Mouse (Mus musculus) thymus, postnatal 10 days (tissue): ENCODE data around the gene Aak1.
"Not testable (repeated sequence)": the region's sequence is repeated elsewhere in the genome, so short reads cannot be mapped to it uniquely, and the experiment has no call there.

Experiments used
- DNase-seq, 2 experiments: peaks; one replicate each; pipeline ENCODE4 v3.0.0; 2021; ENCODE audit warnings: low spot score in 2 of 2

Aak1 gene

GRCm38 (mm10) chr6:86841949-86842348 lies 7.4 kb upstream of the Aak1 start:
- DNase-seq, result no peak

DNA sequence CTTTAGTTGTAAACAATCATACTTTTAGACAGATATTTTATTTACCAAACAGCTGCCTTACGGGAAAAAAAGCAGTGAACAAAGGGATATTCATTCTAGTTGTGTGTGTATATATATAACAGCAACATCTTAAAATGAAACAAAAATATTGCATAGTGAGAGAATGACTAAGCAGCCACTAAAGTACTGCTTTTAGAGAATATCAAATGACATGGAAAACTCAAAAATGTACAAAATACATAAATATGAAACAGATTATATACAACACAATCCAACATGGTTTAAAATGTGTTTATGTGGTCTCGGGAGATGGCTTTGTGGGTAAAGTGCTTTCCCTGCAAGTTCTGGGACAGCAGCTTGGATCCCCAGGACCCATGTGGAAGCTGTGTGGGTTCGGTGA lies 5.7 kb upstream of the Aak1 start:
- DNase-seq, result no peak

DNA sequence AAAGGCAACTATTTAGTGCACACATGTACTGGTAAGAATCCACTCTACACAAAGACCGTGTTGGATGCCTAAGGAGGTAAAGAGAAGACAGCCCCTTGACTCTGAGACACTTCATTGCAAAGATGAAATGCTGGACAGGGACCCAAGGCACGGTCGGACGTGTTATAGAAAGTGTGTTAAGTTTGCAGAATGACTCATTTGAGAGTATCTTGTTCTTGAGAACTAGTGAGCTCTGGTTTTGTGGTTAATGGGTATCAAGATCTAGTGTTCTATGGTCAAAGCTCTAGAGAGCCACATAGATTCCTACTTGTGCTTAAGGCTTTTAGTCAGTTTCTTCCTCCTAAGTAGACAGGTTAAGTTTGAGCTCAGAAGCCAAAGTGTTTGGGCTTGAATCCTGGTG lies 2.9 kb upstream of the Aak1 start:
- DNase-seq, result no peak

DNA sequence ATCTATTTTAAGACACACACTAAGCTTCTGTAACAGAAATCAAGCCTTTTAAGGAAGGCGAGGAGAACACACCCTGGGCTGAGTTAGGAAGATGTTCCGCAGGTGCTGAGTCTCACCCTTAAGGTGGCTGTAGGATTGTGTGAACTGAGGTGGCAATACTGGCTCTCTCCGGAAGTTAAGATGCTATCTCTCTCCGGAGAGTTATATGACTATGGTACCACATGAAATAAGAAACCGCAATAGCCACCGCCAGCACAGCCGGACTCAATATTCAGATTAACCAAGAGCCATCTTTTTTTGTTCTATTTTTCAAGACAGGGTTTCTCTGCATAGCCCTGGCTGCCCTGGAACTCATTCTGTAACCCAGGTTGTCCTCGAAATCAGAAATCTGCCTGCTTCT lies 1.5 kb upstream of the Aak1 start:
- DNase-seq, result no peak

- no peak for DNase-seq
Observed at GRCm38 (mm10) chr6:86848580-86848914, 770 bp upstream of the Aak1 start.

DNA sequence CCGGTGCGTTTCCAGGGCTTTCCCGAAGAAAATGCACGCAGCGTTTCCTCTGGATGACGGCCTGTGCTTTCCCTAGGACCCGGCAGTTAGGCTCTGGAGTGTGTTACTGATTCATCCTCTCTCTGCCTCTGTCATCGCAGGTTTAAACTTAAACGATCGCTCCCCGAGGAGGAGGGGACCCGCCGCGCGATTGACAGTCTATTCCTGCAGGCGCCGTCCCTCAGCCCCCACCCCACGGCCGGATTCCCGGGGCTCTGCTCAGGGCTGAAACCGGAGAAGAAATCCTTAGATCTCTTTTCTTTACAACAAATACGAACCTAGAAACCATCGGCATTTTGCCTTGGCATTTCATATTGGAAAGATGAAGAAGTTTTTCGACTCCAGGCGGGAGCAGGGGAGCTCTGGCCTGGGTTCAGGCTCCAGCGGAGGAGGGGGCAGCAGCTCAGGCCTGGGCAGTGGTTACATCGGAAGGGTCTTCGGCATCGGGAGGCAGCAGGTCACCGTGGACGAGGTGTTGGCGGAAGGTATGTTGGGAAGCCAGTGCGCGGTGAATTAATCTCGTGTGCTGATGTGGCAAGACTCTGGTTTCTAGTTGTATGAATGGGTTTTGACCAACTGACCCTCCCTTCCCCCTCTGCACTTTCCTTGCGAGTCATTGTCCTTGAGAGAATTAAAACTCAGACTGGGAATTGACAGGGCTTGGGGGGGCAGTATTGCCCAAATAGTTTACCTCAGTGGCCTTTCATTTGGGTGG lies 552 bp downstream of the Aak1 start:
- DNase-seq, result peak in 1 of 2 experiments; percentile 54

- DNase-seq, result peak in 1 of 2 experiments; percentile 44
Observed at GRCm38 (mm10) chr6:86850588-86850987, 1.3 kb downstream of the Aak1 start.

GRCm38 (mm10) chr6:86851561-86851960 lies 2.2 kb downstream of the Aak1 start:
- no peak for DNase-seq

DNA sequence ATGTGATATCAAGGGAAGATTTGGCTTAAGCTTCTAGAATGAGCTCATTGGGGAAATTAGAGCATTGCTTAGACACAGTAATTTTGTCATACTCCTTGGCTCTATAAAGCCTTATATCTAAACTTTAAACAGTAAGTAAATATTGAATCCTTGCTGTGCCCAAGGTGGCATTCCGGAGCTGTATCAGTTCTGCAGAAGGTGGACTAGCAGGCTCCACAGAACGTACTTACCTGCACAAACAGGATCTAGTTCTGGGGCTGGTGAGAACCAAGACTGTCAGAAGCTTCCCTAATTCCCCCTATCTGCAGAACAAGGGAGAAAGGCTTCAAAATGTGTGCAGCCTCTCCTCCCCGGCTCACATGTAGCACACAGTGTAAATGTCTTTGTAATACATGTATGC lies 4.6 kb downstream of the Aak1 start:
- no peak for DNase-seq

- no peak for DNase-seq
Observed at GRCm38 (mm10) chr6:86854941-86855340, 5.6 kb downstream of the Aak1 start.

DNA sequence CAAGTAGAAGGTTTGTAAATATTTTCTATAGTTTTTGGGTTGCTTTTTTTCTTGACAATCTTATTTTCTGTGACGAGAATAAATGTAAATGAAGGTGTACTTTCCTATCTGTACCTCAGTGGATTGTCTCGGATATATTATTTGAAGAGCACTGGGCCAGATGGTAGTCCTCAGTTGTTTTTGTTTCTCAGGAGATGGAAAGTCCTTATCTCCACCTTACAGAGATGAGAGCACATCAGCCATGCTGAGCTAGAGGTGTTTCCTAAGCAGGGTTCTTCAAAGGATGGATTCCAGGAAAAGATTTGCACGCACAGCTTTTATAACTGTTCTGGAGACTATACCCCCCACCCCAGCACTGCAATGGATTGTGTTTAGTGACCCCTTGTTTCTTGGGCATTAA lies 9.3 kb downstream of the Aak1 start:
- no peak for DNase-seq

DNA sequence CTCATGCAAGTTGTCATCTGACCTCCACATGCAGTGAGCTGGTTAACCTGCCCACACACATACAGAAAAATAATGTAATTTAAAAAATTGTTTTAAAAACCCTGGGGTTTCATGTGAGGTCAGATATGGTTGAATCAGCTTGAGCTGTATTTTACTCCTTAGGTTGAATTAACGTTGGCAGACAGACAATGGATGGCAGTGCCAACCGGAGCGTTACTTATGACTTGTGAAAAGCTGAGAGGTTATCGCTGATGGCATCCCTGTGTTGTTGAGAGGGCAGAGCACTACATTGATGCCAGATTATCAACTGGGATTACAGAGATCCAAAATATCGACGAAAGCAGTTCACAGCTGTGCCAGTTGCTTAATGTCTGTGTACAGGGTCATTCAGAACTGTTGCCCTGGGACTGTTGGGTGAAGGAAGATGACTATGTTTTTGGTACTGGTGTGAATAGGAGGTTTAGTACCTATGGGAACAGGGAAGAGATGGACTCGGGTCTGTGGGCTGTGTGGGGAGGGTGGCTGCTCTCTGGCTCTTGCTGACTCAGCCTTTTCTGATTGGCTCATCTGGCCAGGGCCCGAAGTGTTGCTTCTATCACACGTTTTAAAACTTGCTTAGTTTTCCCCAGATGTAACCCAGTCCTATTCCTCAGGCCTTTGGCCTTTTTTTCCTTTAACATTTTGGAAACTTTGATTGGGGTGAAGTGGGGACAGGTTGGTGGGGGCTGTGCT lies 11.6 kb downstream of the Aak1 start:
- DNase-seq, result no peak

- DNase-seq, result no peak
Observed at GRCm38 (mm10) chr6:86864358-86864757, 15.0 kb downstream of the Aak1 start.

DNA sequence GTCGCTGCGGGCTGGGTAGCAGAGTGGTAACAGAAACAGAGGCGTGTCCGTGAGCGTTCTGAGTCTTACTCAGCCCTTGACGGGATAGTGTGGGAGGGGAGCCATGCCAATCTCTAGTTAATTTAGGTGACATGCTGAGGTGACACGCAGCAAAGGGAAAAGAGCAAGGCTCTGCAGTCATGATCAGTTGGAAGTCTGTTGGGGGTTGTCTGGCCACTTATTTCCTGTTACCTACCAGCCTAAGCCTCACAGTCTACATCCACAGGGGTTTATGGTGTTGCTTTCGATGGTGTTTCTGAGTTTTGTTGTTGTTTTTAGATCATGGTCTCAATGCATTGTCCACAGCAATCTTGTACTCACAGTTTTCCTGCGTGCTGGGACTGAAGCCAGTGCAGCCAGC lies 21.0 kb downstream of the Aak1 start:
- no peak for DNase-seq

- peak in 1 of 2 experiments; percentile 33 for DNase-seq
Observed at GRCm38 (mm10) chr6:86871783-86872182, 22.5 kb downstream of the Aak1 start.

GRCm38 (mm10) chr6:86874711-86875375 lies 25.5 kb downstream of the Aak1 start:
- no peak for DNase-seq

DNA sequence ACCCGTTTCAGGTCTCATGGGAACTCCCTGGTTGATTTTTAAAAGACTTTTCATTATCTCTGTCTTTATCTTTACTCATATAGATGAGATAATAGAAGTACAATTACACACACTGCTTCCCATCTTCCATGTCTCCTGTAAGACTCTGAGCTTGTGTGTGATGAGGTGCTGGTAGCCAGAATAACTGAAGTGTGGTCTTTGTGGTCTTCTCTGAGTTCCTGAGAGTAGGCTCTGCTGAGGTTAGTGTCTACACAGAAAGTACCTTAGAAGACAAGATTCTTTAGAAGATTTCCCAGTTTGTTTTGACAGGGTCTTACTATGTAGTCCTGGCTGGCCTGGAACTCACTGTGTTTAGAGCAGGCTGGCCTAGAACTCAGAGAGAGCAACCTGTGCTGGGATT lies 27.1 kb downstream of the Aak1 start:
- DNase-seq, result no peak

- DNase-seq, result not testable (repeated sequence)
Observed at GRCm38 (mm10) chr6:86878656-86879055, 29.3 kb downstream of the Aak1 start.

DNA sequence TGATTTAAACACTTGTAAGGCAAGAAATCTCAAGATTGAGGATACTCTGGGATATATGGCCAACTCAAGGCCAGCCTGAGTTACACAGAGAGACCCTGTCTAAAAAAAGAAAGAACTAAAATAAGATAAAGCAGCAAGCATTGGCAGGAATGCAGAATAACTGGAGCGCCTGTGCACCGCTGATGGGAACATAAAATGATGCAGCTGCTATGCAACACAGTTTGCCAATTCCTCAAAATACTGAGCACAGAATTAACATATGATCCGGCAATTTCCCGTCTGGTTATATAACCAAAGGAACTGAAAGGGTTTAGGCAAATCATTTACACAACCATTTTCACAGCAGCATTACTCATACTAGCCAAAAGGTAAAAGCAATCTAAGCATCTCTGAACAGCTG lies 30.0 kb downstream of the Aak1 start:
- no peak for DNase-seq

DNA sequence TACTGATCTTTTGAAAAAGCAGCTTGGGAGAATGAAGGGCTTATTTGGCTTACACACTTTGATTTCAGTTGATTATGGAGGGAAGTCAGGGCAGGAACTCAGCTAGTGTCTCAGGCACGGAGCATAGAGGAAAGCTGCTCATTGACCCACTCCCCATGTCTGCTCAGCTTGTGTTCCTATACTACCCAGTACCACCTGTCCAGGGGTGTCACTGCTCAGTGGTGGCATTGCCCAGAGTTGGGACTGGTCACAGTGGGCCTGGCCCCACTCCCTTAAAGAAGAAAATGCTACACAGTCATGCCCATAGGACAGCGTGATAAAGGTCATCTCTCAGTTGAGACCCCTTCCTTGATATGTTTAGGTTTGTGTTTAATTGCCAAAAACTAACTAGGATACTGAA lies 34.9 kb downstream of the Aak1 start:
- DNase-seq, result no peak

DNA sequence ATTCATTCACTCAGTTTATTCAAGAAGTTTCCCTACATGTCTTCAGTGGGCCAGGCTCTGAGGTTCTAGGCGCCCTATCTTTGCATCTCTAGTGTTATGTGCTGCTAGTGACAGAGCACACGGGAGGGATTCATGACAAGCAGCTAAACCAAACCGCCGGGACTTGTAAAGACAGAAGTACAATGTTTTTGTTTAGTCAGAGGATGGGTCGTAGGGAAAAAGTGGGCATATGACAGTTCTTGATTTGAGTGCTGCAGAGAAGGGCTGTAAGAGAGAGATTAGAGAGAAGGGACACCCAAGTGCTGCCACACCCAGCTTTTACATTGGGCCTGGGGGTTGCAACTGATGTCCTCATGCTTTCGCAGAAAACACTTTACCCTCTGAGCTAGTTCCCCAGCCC lies 35.4 kb downstream of the Aak1 start:
- no peak for DNase-seq

DNA sequence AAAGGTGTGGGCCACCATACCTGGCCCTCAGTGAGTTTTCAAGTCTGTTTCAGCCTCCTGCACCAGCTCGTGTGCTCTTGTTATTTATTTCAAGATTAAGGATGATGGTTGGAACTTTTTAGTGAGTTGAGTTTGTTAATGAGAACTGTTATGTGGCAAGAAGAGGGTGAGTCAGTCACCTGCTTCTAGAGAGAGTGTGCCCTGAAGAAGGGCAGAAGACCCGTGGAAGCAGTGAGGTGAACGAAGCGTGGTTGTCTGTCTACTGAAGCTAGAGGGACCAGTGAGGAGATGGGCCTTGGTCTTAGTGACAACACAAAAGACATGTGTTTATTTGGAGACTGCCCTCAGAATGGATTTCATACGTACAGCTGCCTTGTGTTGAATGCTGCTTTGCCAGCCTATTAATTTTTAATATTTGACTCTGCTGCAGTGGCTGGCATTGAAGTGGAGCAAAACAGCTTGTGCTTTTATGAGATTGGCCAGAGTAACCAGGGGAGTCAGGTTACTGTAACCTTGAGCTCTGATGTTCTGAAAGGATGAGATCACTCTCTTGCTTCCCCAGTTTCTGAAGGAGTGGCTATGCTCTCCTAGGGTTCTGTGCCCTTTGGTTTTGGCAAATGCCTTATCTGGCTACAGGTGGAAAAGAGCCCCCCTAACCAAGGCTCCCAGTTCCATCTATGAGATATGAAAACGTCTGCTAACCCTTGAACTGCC lies 36.7 kb downstream of the Aak1 start:
- DNase-seq, result no peak
